Mouse (Mus musculus) thymus, postnatal 10 days (tissue): ENCODE data around the gene Mlst8.
"Not testable (repeated sequence)": the region's sequence is repeated elsewhere in the genome, so short reads cannot be mapped to it uniquely, and the experiment has no call there.

Experiments
- DNase-seq, 2 experiments: peaks; one replicate each; pipeline ENCODE4 v3.0.0; 2021; ENCODE audit warnings: low spot score in 2 of 2

Gene Mlst8

GRCm38 (mm10) chr17:24427170-24427557, 51.7 kb downstream of the Mlst8 start:
- no peak for DNase-seq

GRCm38 (mm10) chr17:24426471-24427169, 52.3 kb downstream of the Mlst8 start, which contains the start of gene Eci1:
Eci1 (plus strand) TSS chr17:24426641.
- peak; percentile 38 to 46 for DNase-seq

GRCm38 (mm10) chr17:24425905-24426304, 53.0 kb downstream of the Mlst8 start:
- DNase-seq = no peak

GRCm38 (mm10) chr17:24425326-24425725, 53.6 kb downstream of the Mlst8 start:
- not testable (repeated sequence) for DNase-seq

- DNase-seq = no peak
These were observed 54.4 kb downstream of the Mlst8 start for GRCm38 (mm10) chr17:24424489-24424888.
